9 mouse cellular contexts compared by ENCODE assay signal in genomic region chr2:34773673-34774072, GRCm38 (mm10). TPM values are rescaled to one million over a fixed set of nuclear protein-coding genes. Genes with fewer than 3 reads are reported as not detected.
DNase-seq lines count a peak whose midpoint lies in the region; ATAC-seq and TF ChIP-seq lines count a peak whose summit lies in the region.
"Had no signal": no experiment of that assay in that cellular context is flagged by ENCODE, and none has a peak within 500 bp of the region (broad histone marks: within the 10 kb centered on the region; RNA-seq: fewer than 3 reads in every experiment).

No protein-coding gene starts in this region.

- no peak for ATAC-seq in forebrain, postnatal 0 days
- no peak for ATAC-seq in liver, postnatal 0 days

- peak overlapping the region; percentile 83 for H3K9ac ChIP-seq in CH12.LX (ENCODE audit: insufficient read depth, low read depth)
- H3K9ac ChIP-seq in forebrain, postnatal 0 days = no peak overlapping the region
- H3K9ac ChIP-seq in liver, postnatal 0 days (replicated peaks) = peak overlapping the region; percentile 37; the same call in 1 of the 2 replicates

- H3K27ac ChIP-seq in gastrocnemius, adult 2 months = no peak overlapping the region
- H3K27ac ChIP-seq in CH12.LX (ENCODE audit: insufficient read depth, low read depth) = no peak overlapping the region
- no peak overlapping the region for H3K27ac ChIP-seq in forebrain, postnatal 0 days (ENCODE audit: low read depth, low read length)
- no peak overlapping the region for H3K27ac ChIP-seq in liver, postnatal 0 days (ENCODE audit: low read depth)

- H3K27me3 ChIP-seq in CH12.LX (replicated peaks) = no peaks in the 10 kb centered on the region
- no peaks in the 10 kb centered on the region for H3K27me3 ChIP-seq in forebrain, postnatal 0 days (ENCODE audit: insufficient read depth, low read length)
- H3K27me3 ChIP-seq in liver, postnatal 0 days (ENCODE audit: insufficient read depth, low read length) = no peaks in the 10 kb centered on the region

- whole genome bisulfite sequencing in forebrain, postnatal 0 days = 90% methylated on average over 4 of the region's 4 CpGs
- 75% methylated on average over 4 of the region's 4 CpGs for WGBS in liver, postnatal 0 days (ENCODE audit: insufficient replicate concordance)

- dilution Hi-C loops in CH12.LX (cut with MboI; ENCODE audit: extremely low pct_ligation_motif_present, extremely low pct_unique_long_range_greater_than_20kb, low sequenced_read_pairs) = no loop called here

- DNase-seq in gastrocnemius, adult 2 months = no peak
- DNase-seq in gastrocnemius, postnatal 36 days = no peak
- no peak for DNase-seq in CH12.LX (ENCODE audit: extremely low read depth)
- no peak for DNase-seq in forebrain, postnatal 0 days
- DNase-seq in liver, postnatal 0 days = no peak
- DNase-seq in thymus, postnatal 25 days = no peak
- no peak for DNase-seq in thymus, adult 18-20 months
- DNase-seq in gastrocnemius, postnatal 4 days (ENCODE audit: low spot score in 2 of 2) = no peak

- in situ Hi-C loops in CH12.LX (cut with MboI; ENCODE audit: low pct_ligation_motif_present, low pct_unique_long_range_greater_than_20kb, low sequenced_read_pairs) = no loop called here

- no peaks in the 10 kb centered on the region for H3K9me3 ChIP-seq in CH12.LX (replicated peaks; ENCODE audit: low read length)
- H3K9me3 ChIP-seq in forebrain, postnatal 0 days (ENCODE audit: low read length) = no peaks in the 10 kb centered on the region
- no peaks in the 10 kb centered on the region for H3K9me3 ChIP-seq in liver, postnatal 0 days (ENCODE audit: low read length)

- H3K4me1 ChIP-seq in CH12.LX (ENCODE audit: control insufficient read depth in 1 of 2, insufficient read depth in 2 of 2) = peaks cover 2 to 46% of the 10 kb centered on the region in 2 experiments; a peak in 2 of 4 replicates
- peaks cover 24% of the 10 kb centered on the region for H3K4me1 ChIP-seq in forebrain, postnatal 0 days (ENCODE audit: insufficient read depth)
- H3K4me1 ChIP-seq in liver, postnatal 0 days (ENCODE audit: insufficient read depth) = peaks cover 42% of the 10 kb centered on the region

- H3K4me2 ChIP-seq in CH12.LX (ENCODE audit: insufficient read depth, low read depth, poor library complexity, severe bottlenecking) = peak overlapping the region; percentile 99
- peak overlapping the region; percentile 71 for H3K4me2 ChIP-seq in forebrain, postnatal 0 days (ENCODE audit: low read depth)
- peak overlapping the region; percentile 88 for H3K4me2 ChIP-seq in liver, postnatal 0 days (ENCODE audit: low read depth, low read length)

- intact Hi-C loops in gastrocnemius, adult 2 months (cut with DNase I) = loop anchor here (2.0 kb wide), 1 partner anchor 25 kb away; the partner anchor contains the start of gene Rabepk
- intact Hi-C loops in gastrocnemius, postnatal 36 days (cut with DNase I) = no loop called here

- no peak for TF ChIP-seq RAD21 in CH12.LX (IDR thresholded peaks at IDR 0.05; ENCODE audit: low read depth, low read length)

- no peak for TF ChIP-seq POLR2A in CH12.LX (IDR thresholded peaks at IDR 0.05; ENCODE audit: low read depth, low read length)

- TF ChIP-seq CTCF in gastrocnemius, adult 2 months (IDR thresholded peaks at IDR 0.05) = no peak
- no peak for TF ChIP-seq CTCF in CH12.LX (conservative IDR thresholded peaks at IDR 0.05 in 1 of 2, IDR thresholded peaks at IDR 0.05 in 1 of 2; ENCODE audit: low read depth in 2 of 2, low read length in 2 of 2)
- no peak for TF ChIP-seq CTCF in forebrain, postnatal 0 days (IDR thresholded peaks at IDR 0.05; ENCODE audit: low read depth)
- no peak for TF ChIP-seq CTCF in liver, postnatal 0 days (IDR thresholded peaks at IDR 0.05; ENCODE audit: low read depth)

- TF ChIP-seq EP300 in CH12.LX (IDR thresholded peaks at IDR 0.05; ENCODE audit: low read length) = no peak
- no peak for TF ChIP-seq EP300 in liver, postnatal 0 days (IDR thresholded peaks at IDR 0.05; ENCODE audit: low read depth)

- peaks cover 75% of the 10 kb centered on the region for H3K79me2 ChIP-seq in CH12.LX (replicated peaks; ENCODE audit: control insufficient read depth, extremely low read depth, insufficient read depth, poor library complexity, severe bottlenecking)

- H3K4me3 ChIP-seq in gastrocnemius, adult 2 months = peak overlapping the region; percentile 89
- H3K4me3 ChIP-seq in CH12.LX (replicated peaks in 1 of 3; ENCODE audit: low read depth in 2 of 3, low read length in 2 of 3, poor library complexity in 1 of 3) = peak overlapping the region; percentile 74 to 99 (median 97)
- 0 out of 2 replicates have a peak overlapping the region, but pooled peaks have one; percentile 93 for H3K4me3 ChIP-seq in forebrain, postnatal 0 days (ENCODE audit: low read depth, low read length)
- peak overlapping the region; percentile 96 for H3K4me3 ChIP-seq in liver, postnatal 0 days (ENCODE audit: low read depth, low read length)

- peaks cover 43 to 71% of the 10 kb centered on the region in 2 experiments for H3K36me3 ChIP-seq in CH12.LX (replicated peaks in 1 of 2; ENCODE audit: control insufficient read depth in 1 of 2, insufficient read depth in 1 of 2, low read length in 1 of 2)
- H3K36me3 ChIP-seq in forebrain, postnatal 0 days (ENCODE audit: insufficient read depth) = peaks cover 45% of the 10 kb centered on the region
- peaks cover 59% of the 10 kb centered on the region for H3K36me3 ChIP-seq in liver, postnatal 0 days (replicated peaks; ENCODE audit: insufficient read depth, low read length)

TF ChIP-seq in CH12.LX, 34 proteins besides CTCF, POLR2A, EP300 and RAD21 (continues in another document):
- TF ChIP-seq MAFK (IDR thresholded peaks at IDR 0.05; ENCODE audit: insufficient replicate concordance, low read length) = no peak
- no peak for TF ChIP-seq CHD2 (IDR thresholded peaks at IDR 0.05; ENCODE audit: low read length)
- TF ChIP-seq KAT2A (IDR thresholded peaks at IDR 0.05; ENCODE audit: insufficient replicate concordance, low read length) = no peak
- TF ChIP-seq ZC3H11A (IDR thresholded peaks at IDR 0.05; ENCODE audit: low read depth, low read length) = no peak
- no peak for TF ChIP-seq PAX5 (IDR thresholded peaks at IDR 0.05; ENCODE audit: low read length)
- TF ChIP-seq ELF1 (IDR thresholded peaks at IDR 0.05; ENCODE audit: low read depth, low read length) = no peak
- no peak for TF ChIP-seq HCFC1 (IDR thresholded peaks at IDR 0.05; ENCODE audit: low read depth, low read length)
- TF ChIP-seq CHD1 (IDR thresholded peaks at IDR 0.05; ENCODE audit: low read depth, low read length) = no peak
- TF ChIP-seq RCOR1 (conservative IDR thresholded peaks at IDR 0.05; ENCODE audit: low read depth, low read length) = no peak
- no peak for TF ChIP-seq NRF1 (IDR thresholded peaks at IDR 0.05; ENCODE audit: low read depth, low read length)
- TF ChIP-seq TBP (conservative IDR thresholded peaks at IDR 0.05; ENCODE audit: low read depth, low read length) = no peak

RNA-seq across cellular contexts. Expression of gene Hspa5, which starts 1.9 kb away (rescaled TPM):
- 100 to 1,000 TPM; 174 to 245 TPM for total RNA-seq in gastrocnemius, adult 2 months (2021)
- total RNA-seq in gastrocnemius, postnatal 36 days (2021) = 100 to 1,000 TPM; 168 to 180 TPM
- total RNA-seq in CH12.LX (2012; rRNA removed) = 866 and 1,326 TPM in 2 replicates
- 1,168 and 1,315 TPM in 2 replicates for total RNA-seq in CH12.LX (2014; rRNA removed)
- polyA plus RNA-seq in CH12.LX (2012; ENCODE audit: insufficient read length, low read depth) = 791 and 827 TPM in 2 replicates
- total RNA-seq in forebrain, postnatal 0 days (2014; rRNA removed) = 243 and 295 TPM in 2 replicates
- polyA plus RNA-seq in forebrain, postnatal 0 days (2015; fragmentation: Nextera tagmentation; extraction: Ambion mirVana) = 292 and 294 TPM in 2 replicates
- polyA plus RNA-seq in liver, postnatal 0 days (2015; fragmentation: Nextera tagmentation; extraction: Ambion mirVana) = 384 and 424 TPM in 2 replicates
- total RNA-seq in gastrocnemius, postnatal 4 days (2021) = 100 to 1,000 TPM; 303 to 318 TPM

RNA-seq across cellular contexts. Expression of gene Gapvd1, which starts 18.6 kb away (rescaled TPM):
- total RNA-seq in gastrocnemius, adult 2 months (2021) = 10 to 100 TPM; 34.0 to 35.5 TPM
- total RNA-seq in gastrocnemius, postnatal 36 days (2021) = 10 to 100 TPM; 28.7 to 34.7 TPM
- total RNA-seq in CH12.LX (2012; rRNA removed) (47.0 and 54.6 TPM in 2 replicates), CH12.LX (2014; rRNA removed) (45.1 and 50.5 TPM in 2 replicates)
- 63.1 and 71.3 TPM in 2 replicates for polyA plus RNA-seq in CH12.LX (2012; ENCODE audit: insufficient read length, low read depth)
- total RNA-seq in forebrain, postnatal 0 days (2014; rRNA removed) = 106 and 108 TPM in 2 replicates
- 59.4 and 94.1 TPM in 2 replicates for polyA plus RNA-seq in forebrain, postnatal 0 days (2015; fragmentation: Nextera tagmentation; extraction: Ambion mirVana)
- polyA plus RNA-seq in liver, postnatal 0 days (2015; fragmentation: Nextera tagmentation; extraction: Ambion mirVana) = 37.1 and 39.0 TPM in 2 replicates
- 10 to 100 TPM; 51.0 to 54.4 TPM for total RNA-seq in gastrocnemius, postnatal 4 days (2021)

RNA-seq across cellular contexts. Expression of gene Rabepk, which starts 26.0 kb away (rescaled TPM):
- 1 to 10 TPM; 7.9 to 8.3 TPM for total RNA-seq in gastrocnemius, adult 2 months (2021)
- total RNA-seq in gastrocnemius, postnatal 36 days (2021) = 1 to 10 TPM; 7.5 to 8.6 TPM
- total RNA-seq in CH12.LX (2012; rRNA removed) (80.4 and 88.4 TPM in 2 replicates), CH12.LX (2014; rRNA removed) (61.2 and 68.8 TPM in 2 replicates)
- 62.1 and 64.1 TPM in 2 replicates for polyA plus RNA-seq in CH12.LX (2012; ENCODE audit: insufficient read length, low read depth)
- total RNA-seq in forebrain, postnatal 0 days (2014; rRNA removed) = 15.6 and 19.4 TPM in 2 replicates
- 26.1 and 27.3 TPM in 2 replicates for polyA plus RNA-seq in forebrain, postnatal 0 days (2015; fragmentation: Nextera tagmentation; extraction: Ambion mirVana)
- polyA plus RNA-seq in liver, postnatal 0 days (2015; fragmentation: Nextera tagmentation; extraction: Ambion mirVana) = 17.0 and 20.4 TPM in 2 replicates
- 10 to 100 TPM; 10.3 to 10.4 TPM for total RNA-seq in gastrocnemius, postnatal 4 days (2021)

RNA-seq across cellular contexts. Expression of gene Fbxw2, which starts 52.4 kb away (rescaled TPM):
- total RNA-seq in gastrocnemius, adult 2 months (2021) = 10 to 100 TPM; 52.5 to 53.2 TPM
- 10 to 100 TPM; 43.9 to 46.6 TPM for total RNA-seq in gastrocnemius, postnatal 36 days (2021)
- total RNA-seq in CH12.LX (2012; rRNA removed) (36.7 and 42.9 TPM in 2 replicates), CH12.LX (2014; rRNA removed) (67.8 and 76.4 TPM in 2 replicates)
- polyA plus RNA-seq in CH12.LX (2012; ENCODE audit: insufficient read length, low read depth) = 61.2 and 62.4 TPM in 2 replicates
- 130 and 140 TPM in 2 replicates for total RNA-seq in forebrain, postnatal 0 days (2014; rRNA removed)
- polyA plus RNA-seq in forebrain, postnatal 0 days (2015; fragmentation: Nextera tagmentation; extraction: Ambion mirVana) = 111 and 120 TPM in 2 replicates
- 36.1 and 38.3 TPM in 2 replicates for polyA plus RNA-seq in liver, postnatal 0 days (2015; fragmentation: Nextera tagmentation; extraction: Ambion mirVana)
- 10 to 100 TPM; 59.6 to 60.1 TPM for total RNA-seq in gastrocnemius, postnatal 4 days (2021)

RNA-seq across cellular contexts. Expression of gene Gm34653, which starts 59.1 kb away (rescaled TPM):
- total RNA-seq in gastrocnemius, adult 2 months (2021) = under 1 TPM; 0.18 to 0.39 TPM
- total RNA-seq in gastrocnemius, postnatal 36 days (2021) = not detected
- total RNA-seq in CH12.LX (2012; rRNA removed) (not detected in 2 replicates), CH12.LX (2014; rRNA removed) (not detected in 2 replicates)
- not detected in 2 replicates for polyA plus RNA-seq in CH12.LX (2012; ENCODE audit: insufficient read length, low read depth)
- total RNA-seq in forebrain, postnatal 0 days (2014; rRNA removed) = 0.08 and 0.24 TPM in 2 replicates
- polyA plus RNA-seq in forebrain, postnatal 0 days (2015; fragmentation: Nextera tagmentation; extraction: Ambion mirVana) = 0.15 TPM in 1 of 2 replicates, not detected in the other
- polyA plus RNA-seq in liver, postnatal 0 days (2015; fragmentation: Nextera tagmentation; extraction: Ambion mirVana) = 0.06 TPM in 1 of 2 replicates, not detected in the other
- total RNA-seq in gastrocnemius, postnatal 4 days (2021) = under 1 TPM in 1 of 2 experiments, not detected in 1; 0.17 TPM
- polyA plus RNA-seq: large intestine, adult 2 months had no signal
